Mouse (Mus musculus): ENCODE measurements around the gene Vwa3a. TPM values are rescaled to one million over a fixed set of nuclear protein-coding genes. Genes with fewer than 3 reads are reported as not detected.
A peak's percentile ranks its signal among the peaks of the same experiment; 100 is the strongest.

Gene Vwa3a
- polyA plus RNA-seq, 1 experiment from 2014 or later = 2.0 TPM

DNA sequence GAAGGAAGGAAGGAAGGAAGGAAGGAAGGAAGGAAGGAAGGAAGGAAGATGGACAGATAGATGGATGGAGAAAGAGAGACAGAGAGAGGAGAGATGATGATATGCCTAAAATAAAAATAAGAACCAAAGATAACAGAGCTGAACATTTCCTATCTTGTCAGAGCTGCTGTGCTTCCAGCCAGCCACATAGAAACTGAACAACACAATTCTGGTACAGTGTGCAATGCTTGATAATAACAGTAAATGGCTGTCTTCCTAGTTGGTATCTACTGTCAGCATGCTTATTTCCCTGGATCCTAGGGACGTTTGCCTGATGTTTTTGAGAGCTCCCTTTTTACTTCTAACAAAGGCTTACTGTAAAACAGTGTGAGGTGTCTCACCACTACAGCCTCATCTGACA is 32.3 kb downstream of the Vwa3a start:
- Histone ChIP-seq H3K36me3 (ENCODE audit: control insufficient read depth, insufficient read depth) (no peaks in the 10 kb centered on the region), H3K27ac (ENCODE audit: low read length) (no peak overlapping the region), H3K4me3 (replicated peaks; ENCODE audit: low read length) (no peak overlapping the region), H3K27me3 (replicated peaks; ENCODE audit: control insufficient read depth, insufficient read depth, low read length) (no peaks in the 10 kb centered on the region), H3K9me3 (ENCODE audit: control insufficient read depth, low read length) (no peaks in the 10 kb centered on the region), H3K4me1 (replicated peaks; ENCODE audit: control insufficient read depth, insufficient read depth, low read length) (no peaks in the 10 kb centered on the region), H3K4me2 (ENCODE audit: low read length) (no peak overlapping the region), H3K9ac (replicated peaks; ENCODE audit: low read depth, low read length) (no peak overlapping the region)
- ATAC-seq = no peak
- 64% methylated on average over 1 of the region's 1 CpGs for WGBS

DNA sequence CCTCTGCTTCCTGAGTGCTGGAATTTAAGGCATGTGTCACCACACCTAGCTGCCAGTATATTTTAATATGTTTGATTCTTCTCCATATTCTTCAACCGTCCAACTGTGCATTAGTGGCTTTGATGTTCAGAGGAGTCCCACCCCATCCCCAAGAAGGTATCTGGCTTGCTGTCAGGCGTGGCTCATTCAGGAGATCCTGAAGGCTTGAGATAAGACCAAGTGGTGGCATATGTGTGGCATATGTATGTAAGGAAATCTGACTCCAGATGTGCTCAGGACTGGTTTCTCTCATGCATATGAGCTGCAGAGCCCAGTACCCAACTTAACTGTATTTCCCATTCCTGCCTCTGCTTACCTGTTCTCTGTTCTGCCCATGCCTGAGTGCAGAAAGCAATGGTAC is 38.9 kb downstream of the Vwa3a start:
- no peak for ATAC-seq
- Histone ChIP-seq H3K4me3 (replicated peaks; ENCODE audit: low read length) (no peak overlapping the region), H3K27ac (ENCODE audit: low read length) (no peak overlapping the region), H3K4me2 (ENCODE audit: low read length) (no peak overlapping the region), H3K36me3 (ENCODE audit: control insufficient read depth, insufficient read depth) (no peaks in the 10 kb centered on the region), H3K27me3 (replicated peaks; ENCODE audit: control insufficient read depth, insufficient read depth, low read length) (no peaks in the 10 kb centered on the region), H3K9me3 (ENCODE audit: control insufficient read depth, low read length) (no peaks in the 10 kb centered on the region), H3K4me1 (replicated peaks; ENCODE audit: control insufficient read depth, insufficient read depth, low read length) (no peaks in the 10 kb centered on the region), H3K9ac (replicated peaks; ENCODE audit: low read depth, low read length) (no peak overlapping the region)
- WGBS = 64% methylated on average over 2 of the region's 2 CpGs

DNA sequence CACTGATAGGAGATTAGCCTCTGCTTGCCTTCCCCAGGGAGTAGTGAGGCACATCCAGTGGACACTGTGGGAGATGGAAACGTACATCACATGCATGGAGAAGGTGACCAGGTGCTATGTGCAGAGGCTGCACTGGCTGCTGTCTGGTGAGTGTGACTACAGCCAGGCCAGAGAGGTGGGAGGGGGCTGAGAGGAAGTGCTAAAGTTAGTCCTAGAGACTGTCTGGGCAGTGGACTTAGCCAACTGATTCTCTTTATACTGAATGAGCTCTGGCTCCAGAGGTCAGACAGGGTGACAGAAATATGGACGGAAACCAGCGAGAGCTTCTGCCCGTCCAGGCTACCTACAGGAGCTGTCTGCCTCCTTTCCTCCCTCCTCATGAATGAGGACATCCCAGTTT is 56.4 kb downstream of the Vwa3a start:
- Histone ChIP-seq H3K27me3 (replicated peaks; ENCODE audit: control insufficient read depth, insufficient read depth, low read length) (no peaks in the 10 kb centered on the region), H3K9ac (replicated peaks; ENCODE audit: low read depth, low read length) (no peak overlapping the region), H3K4me1 (replicated peaks; ENCODE audit: control insufficient read depth, insufficient read depth, low read length) (no peaks in the 10 kb centered on the region), H3K36me3 (ENCODE audit: control insufficient read depth, insufficient read depth) (no peaks in the 10 kb centered on the region), H3K9me3 (ENCODE audit: control insufficient read depth, low read length) (no peaks in the 10 kb centered on the region), H3K27ac (ENCODE audit: low read length) (no peak overlapping the region), H3K4me2 (ENCODE audit: low read length) (no peak overlapping the region), H3K4me3 (replicated peaks; ENCODE audit: low read length) (no peak overlapping the region)
- WGBS = 83% methylated on average over 4 of the region's 4 CpGs
- no peak for ATAC-seq

DNA sequence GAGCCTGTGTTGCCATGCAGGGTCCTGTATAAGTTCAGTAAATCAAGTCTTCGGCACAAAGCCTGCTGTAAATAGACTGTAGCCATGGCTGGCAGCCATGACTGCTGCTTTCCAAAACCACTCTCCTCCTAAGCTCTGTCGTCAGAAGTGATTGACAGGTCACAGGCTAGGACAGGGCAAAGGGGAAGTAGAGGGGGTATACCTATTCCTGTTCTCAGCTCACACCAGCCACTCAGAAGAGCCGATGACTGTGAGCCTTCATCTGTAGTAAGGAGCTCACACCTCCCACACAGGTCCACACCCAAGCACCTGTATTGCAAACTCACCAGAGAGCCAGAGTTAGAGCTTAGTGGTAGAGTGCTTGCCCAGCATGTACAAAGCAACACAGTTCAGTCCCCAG is 57.3 kb downstream of the Vwa3a start:
- no peak overlapping the region for H3K9ac ChIP-seq (replicated peaks; ENCODE audit: low read depth, low read length)
- WGBS = 74% methylated on average over 3 of the region's 3 CpGs
- no peak overlapping the region for H3K4me2 ChIP-seq (ENCODE audit: low read length)
- no peak overlapping the region for H3K27ac ChIP-seq (ENCODE audit: low read length)
- no peak overlapping the region for H3K4me3 ChIP-seq (replicated peaks; ENCODE audit: low read length)
- H3K9me3 ChIP-seq (ENCODE audit: control insufficient read depth, low read length) = no peaks in the 10 kb centered on the region
- no peaks in the 10 kb centered on the region for H3K36me3 ChIP-seq (ENCODE audit: control insufficient read depth, insufficient read depth)
- H3K27me3 ChIP-seq (replicated peaks; ENCODE audit: control insufficient read depth, insufficient read depth, low read length) = no peaks in the 10 kb centered on the region
- H3K4me1 ChIP-seq (replicated peaks; ENCODE audit: control insufficient read depth, insufficient read depth, low read length) = no peaks in the 10 kb centered on the region
- ATAC-seq = no peak

DNA sequence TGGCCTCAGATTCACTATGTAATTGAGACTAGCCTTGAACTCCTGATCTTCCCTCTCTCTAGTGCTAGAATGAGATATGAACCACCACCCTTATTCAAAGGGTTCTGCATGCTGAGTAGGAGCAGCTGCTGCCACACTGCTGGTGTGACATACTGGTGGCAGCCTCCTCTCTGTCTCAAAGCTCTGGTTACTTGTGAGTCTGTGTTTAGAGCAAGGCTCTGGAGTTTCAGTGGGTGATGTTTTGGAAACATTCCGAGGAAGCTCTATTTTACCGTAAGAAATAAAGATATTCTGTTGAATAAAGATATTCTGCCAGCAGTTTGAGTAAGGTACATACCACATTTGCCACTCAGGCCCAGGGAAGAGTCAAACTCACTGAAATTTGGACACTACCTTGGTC is 64.2 kb downstream of the Vwa3a start:
- Histone ChIP-seq H3K9me3 (ENCODE audit: control insufficient read depth, low read length) (no peaks in the 10 kb centered on the region), H3K4me1 (replicated peaks; ENCODE audit: control insufficient read depth, insufficient read depth, low read length) (no peaks in the 10 kb centered on the region), H3K4me2 (ENCODE audit: low read length) (no peak overlapping the region), H3K36me3 (ENCODE audit: control insufficient read depth, insufficient read depth) (no peaks in the 10 kb centered on the region), H3K27ac (ENCODE audit: low read length) (no peak overlapping the region), H3K27me3 (replicated peaks; ENCODE audit: control insufficient read depth, insufficient read depth, low read length) (no peaks in the 10 kb centered on the region), H3K4me3 (replicated peaks; ENCODE audit: low read length) (no peak overlapping the region), H3K9ac (replicated peaks; ENCODE audit: low read depth, low read length) (no peak overlapping the region)
- 96% methylated on average over 2 of the region's 2 CpGs for WGBS
- ATAC-seq = no peak

DNA sequence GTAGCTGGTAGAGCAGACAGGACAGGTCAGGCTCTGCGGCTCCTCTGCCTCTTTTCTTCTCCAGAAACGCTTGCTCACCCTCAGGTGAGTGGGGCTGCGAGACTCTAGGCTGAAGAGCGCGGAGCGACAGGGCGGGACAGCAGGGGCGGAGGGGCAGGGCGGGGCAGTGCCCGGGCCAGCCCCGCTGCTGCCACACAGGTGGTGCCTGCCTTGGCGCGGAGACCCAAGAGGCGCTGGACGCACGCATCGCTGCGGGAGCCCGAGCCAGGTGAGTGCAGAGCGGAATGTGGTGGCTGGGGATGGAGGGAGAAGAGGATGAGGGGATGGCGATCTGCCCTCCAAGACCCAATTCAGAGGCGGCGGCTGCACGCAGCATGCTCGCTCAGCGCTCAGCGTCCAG is 70.6 kb downstream of the Vwa3a start:
- ATAC-seq = no peak
- Histone ChIP-seq H3K4me2 (ENCODE audit: low read length) (peak overlapping the region; percentile 44), H3K27me3 (replicated peaks; ENCODE audit: control insufficient read depth, insufficient read depth, low read length) (no peaks in the 10 kb centered on the region; the same call in 1 of the 2 replicates), H3K27ac (ENCODE audit: low read length) (no peak overlapping the region), H3K36me3 (ENCODE audit: control insufficient read depth, insufficient read depth) (no peaks in the 10 kb centered on the region), H3K4me3 (replicated peaks; ENCODE audit: low read length) (peak overlapping the region; percentile 9; the same call in 1 of the 2 replicates), H3K9me3 (ENCODE audit: control insufficient read depth, low read length) (no peaks in the 10 kb centered on the region), H3K4me1 (replicated peaks; ENCODE audit: control insufficient read depth, insufficient read depth, low read length) (no peaks in the 10 kb centered on the region), H3K9ac (replicated peaks; ENCODE audit: low read depth, low read length) (0 out of 2 replicates have a peak overlapping the region, but pooled peaks have one; percentile 30)
- 4% methylated on average over 27 of the region's 27 CpGs for WGBS

DNA sequence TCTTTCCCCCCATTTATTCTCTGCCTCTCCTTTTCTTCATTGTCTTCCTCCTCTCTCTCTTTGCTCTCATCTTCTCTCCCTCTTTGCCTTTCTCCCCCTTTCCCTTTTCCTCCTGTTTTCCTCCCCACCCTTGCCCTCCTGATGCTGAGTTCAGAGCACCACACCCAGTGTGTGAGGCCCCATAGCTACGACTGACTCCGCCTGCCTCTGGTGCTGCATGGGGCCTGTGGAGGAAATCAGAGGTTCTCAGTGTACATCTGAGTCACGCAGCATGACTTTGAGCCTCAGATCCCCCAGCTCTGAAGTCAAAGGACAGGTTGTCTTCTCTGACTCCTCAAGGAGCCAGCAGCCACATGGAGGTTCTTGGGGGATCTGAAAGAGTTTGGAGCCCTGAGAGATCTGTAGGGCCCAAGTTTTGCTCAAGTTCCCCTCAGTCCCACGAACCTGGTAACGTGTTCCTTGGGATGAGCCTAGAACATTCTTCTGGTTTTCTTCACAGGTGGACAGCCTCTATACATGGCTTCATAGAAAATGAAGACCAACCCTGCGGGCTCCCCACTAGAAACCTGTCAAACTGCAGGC is 72.8 kb downstream of the Vwa3a start, which contains the start of gene Gm5737:
Gene Gm5737, plus strand, starts transcription at position 532 of the 582 bp plus-strand sequence.
- Histone ChIP-seq H3K27ac (ENCODE audit: low read length) (no peak within 1 kb of the TSS), H3K36me3 (ENCODE audit: control insufficient read depth, insufficient read depth) (no peaks in the 10 kb centered on the region), H3K9ac (replicated peaks; ENCODE audit: low read depth, low read length) (no peak within 1 kb of the TSS), H3K4me2 (ENCODE audit: low read length) (no peak within 1 kb of the TSS), H3K4me1 (replicated peaks; ENCODE audit: control insufficient read depth, insufficient read depth, low read length) (no peaks in the 10 kb centered on the region), H3K27me3 (replicated peaks; ENCODE audit: control insufficient read depth, insufficient read depth, low read length) (no peaks in the 10 kb centered on the region; the same call in 1 of the 2 replicates), H3K9me3 (ENCODE audit: control insufficient read depth, low read length) (no peaks in the 10 kb centered on the region), H3K4me3 (replicated peaks; ENCODE audit: low read length) (no peak within 1 kb of the TSS)
- 84% methylated on average over 6 of the region's 6 CpGs for WGBS
- ATAC-seq = no peak

DNA sequence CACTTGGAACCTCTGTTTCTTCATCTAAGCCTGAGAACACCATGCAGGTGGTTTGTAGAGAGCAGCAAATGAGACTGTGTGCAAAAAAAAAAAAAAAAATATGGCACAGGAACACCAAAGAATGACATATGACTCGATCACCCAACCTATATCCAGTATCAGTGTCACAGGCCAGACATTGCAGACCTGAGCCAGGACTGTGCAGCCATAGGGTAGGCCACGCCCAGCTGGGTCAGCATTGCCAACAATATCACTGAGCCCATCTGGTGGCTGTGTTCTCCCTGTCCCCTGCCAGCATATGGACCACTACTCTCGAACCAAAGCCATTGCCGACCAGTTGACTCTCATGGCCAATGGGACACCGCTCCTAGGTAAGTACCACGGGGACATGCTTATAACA is 78.4 kb downstream of the Vwa3a start:
- WGBS = 80% methylated on average over 6 of the region's 6 CpGs
- ATAC-seq = no peak

DNA sequence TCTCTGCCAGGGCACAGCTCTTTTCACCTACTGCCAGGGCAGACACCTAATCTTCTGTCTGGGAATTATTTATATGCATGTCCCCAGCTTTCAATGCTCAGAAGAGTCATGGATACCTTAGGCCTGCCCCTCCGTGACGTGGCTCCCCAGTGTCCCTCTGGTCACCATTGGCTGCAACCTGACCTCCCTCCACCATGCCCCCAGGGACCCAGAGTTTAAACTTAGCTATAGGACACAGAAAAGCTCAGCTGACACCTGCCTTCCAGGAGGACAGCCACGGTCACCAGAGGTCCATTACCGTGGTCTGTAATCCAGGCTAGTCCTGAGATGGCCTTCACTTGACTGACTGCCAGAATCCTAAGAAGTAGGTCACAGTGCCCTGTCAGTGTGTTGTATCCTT is 80.3 kb downstream of the Vwa3a start:
- WGBS = 90% methylated on average over 4 of the region's 4 CpGs

More for the DNA sequence above, 78.4 kb downstream of the Vwa3a start:
- H3K4me2 ChIP-seq (ENCODE audit: low read length) = no peak overlapping the region
- H3K36me3 ChIP-seq (ENCODE audit: control insufficient read depth, insufficient read depth) = no peaks in the 10 kb centered on the region
- no peak overlapping the region for H3K9ac ChIP-seq (replicated peaks; ENCODE audit: low read depth, low read length)
- no peaks in the 10 kb centered on the region for H3K9me3 ChIP-seq (ENCODE audit: control insufficient read depth, low read length)
- H3K4me1 ChIP-seq (replicated peaks; ENCODE audit: control insufficient read depth, insufficient read depth, low read length) = no peaks in the 10 kb centered on the region
- H3K4me3 ChIP-seq (replicated peaks; ENCODE audit: low read length) = no peak overlapping the region
- no peak overlapping the region for H3K27ac ChIP-seq (ENCODE audit: low read length)
- no peaks in the 10 kb centered on the region for H3K27me3 ChIP-seq (replicated peaks; ENCODE audit: control insufficient read depth, insufficient read depth, low read length)

DNA sequence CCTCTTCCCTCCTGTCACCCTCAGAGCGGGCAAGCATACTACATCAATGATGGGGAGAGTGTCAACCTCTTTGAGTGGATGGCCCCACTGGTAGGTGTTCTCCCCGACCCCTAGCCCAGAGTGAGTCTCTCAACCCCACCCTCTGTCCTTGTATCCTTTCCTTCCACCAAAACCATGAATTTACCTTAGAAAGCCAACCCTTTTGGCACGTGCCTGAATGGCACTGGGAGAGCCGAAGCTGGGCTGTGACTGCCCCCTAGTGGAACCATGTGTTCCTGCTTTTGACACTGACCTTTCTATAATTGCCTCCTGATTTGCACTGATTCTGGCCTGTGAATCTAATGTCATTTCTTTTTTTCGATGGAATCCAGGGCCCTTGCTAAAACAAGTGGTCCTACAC is 84.1 kb downstream of the Vwa3a start:
- 21% methylated on average over 5 of the region's 5 CpGs for WGBS
- no peak overlapping the region for H3K4me3 ChIP-seq (replicated peaks; ENCODE audit: low read length)
- no peak overlapping the region for H3K27ac ChIP-seq (ENCODE audit: low read length)
- no peaks in the 10 kb centered on the region for H3K4me1 ChIP-seq (replicated peaks; ENCODE audit: control insufficient read depth, insufficient read depth, low read length)
- no peak overlapping the region for H3K9ac ChIP-seq (replicated peaks; ENCODE audit: low read depth, low read length)
- ATAC-seq = peak; percentile 69
- H3K4me2 ChIP-seq (ENCODE audit: low read length) = no peak overlapping the region
- H3K36me3 ChIP-seq (ENCODE audit: control insufficient read depth, insufficient read depth) = no peaks in the 10 kb centered on the region
- no peaks in the 10 kb centered on the region for H3K9me3 ChIP-seq (ENCODE audit: control insufficient read depth, low read length)
- H3K27me3 ChIP-seq (replicated peaks; ENCODE audit: control insufficient read depth, insufficient read depth, low read length) = no peaks in the 10 kb centered on the region

More for the DNA sequence above, 80.3 kb downstream of the Vwa3a start:
- no peak overlapping the region for H3K9ac ChIP-seq (replicated peaks; ENCODE audit: low read depth, low read length)
- no peak overlapping the region for H3K27ac ChIP-seq (ENCODE audit: low read length)
- no peak for ATAC-seq
- no peaks in the 10 kb centered on the region for H3K9me3 ChIP-seq (ENCODE audit: control insufficient read depth, low read length)
- no peak overlapping the region for H3K4me2 ChIP-seq (ENCODE audit: low read length)
- H3K4me3 ChIP-seq (replicated peaks; ENCODE audit: low read length) = no peak overlapping the region
- H3K27me3 ChIP-seq (replicated peaks; ENCODE audit: control insufficient read depth, insufficient read depth, low read length) = no peaks in the 10 kb centered on the region
- no peaks in the 10 kb centered on the region for H3K4me1 ChIP-seq (replicated peaks; ENCODE audit: control insufficient read depth, insufficient read depth, low read length)
- no peaks in the 10 kb centered on the region for H3K36me3 ChIP-seq (ENCODE audit: control insufficient read depth, insufficient read depth)
